Mouse (Mus musculus): ENCODE data around the gene Dnali1.

Dnali1 gene

GRCm38 (mm10) chr4:125065517-125066307, at the start of gene Dnali1:
Gene Dnali1 (minus strand): TSS chr4:125065703.
- peak in 1 of 2 experiments; percentile 43 for DNase-seq (ENCODE audit: low spot score in 2 of 2)

DNA sequence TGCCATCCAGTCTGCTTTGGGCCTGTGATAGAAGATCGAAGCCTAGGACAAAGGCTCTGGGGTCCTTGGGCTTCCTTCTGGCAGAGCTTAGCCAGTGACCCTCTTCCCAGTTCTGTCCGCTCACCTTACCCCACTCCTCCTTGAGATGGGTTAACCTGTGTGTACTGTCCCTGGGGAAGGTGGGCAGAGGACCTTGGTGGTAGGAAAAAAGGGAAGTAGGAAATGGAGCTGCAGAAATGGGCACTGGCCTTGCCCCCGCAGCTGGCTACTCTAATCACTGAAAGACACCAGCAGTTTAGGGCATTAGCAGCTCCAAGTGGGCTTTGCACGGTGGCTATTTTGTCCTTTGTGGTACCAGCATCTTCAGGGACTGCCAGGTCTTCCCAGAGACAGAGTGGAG, 49.6 kb upstream of the Dnali1 start:
- no peak for DNase-seq (ENCODE audit: low spot score in 2 of 2)

- DNase-seq (ENCODE audit: low spot score in 2 of 2), result peak; percentile 65 to 80
Observed at GRCm38 (mm10) chr4:125114638-125115037, 49.1 kb upstream of the Dnali1 start.

DNA sequence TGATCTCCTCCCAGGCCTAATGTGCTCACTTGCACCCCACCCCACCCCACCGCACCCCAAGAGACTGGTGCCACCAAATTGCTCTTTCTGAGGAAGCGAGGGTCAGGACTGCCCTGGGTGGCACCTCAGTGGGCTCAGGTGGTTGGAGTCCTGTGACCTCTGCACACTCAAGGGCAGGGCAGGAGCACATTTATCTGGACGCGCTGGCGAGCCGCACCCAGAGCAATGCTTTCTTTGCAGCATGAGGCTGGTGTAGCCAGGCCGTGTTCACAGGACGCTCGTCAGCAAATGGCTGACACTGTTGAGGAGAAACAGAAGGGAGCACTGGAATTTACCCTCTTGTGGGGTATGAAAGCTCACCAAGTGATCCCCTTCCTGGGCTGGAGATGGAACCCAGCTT, 39.9 kb upstream of the Dnali1 start:
- no peak for DNase-seq (ENCODE audit: low spot score in 2 of 2)

GRCm38 (mm10) chr4:125101334-125101733, 35.8 kb upstream of the Dnali1 start:
- DNase-seq (ENCODE audit: low spot score in 2 of 2), result no peak

GRCm38 (mm10) chr4:125099458-125099857, 34.0 kb upstream of the Dnali1 start:
- DNase-seq (ENCODE audit: low spot score in 2 of 2), result peak; percentile 64 to 81

DNA sequence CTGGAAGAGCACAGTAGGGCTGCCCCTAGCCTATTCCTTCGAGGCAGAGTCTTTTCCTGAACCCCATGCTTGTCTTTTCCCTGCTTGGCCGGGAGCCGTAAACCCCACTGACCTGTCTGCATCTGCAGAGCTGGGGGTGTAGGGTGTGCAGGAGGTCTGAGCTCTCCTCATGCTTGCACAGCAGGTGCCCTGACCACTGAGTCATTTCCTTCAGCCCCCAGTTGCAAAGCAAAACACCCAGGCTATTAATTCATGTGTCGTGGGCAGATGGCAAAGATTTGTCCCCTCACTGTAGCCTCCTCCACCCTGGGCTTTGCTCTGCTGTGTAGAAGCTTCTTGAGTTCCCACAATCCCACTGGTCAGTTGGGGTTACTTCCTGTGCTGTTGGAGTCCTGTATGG, 31.9 kb upstream of the Dnali1 start:
- DNase-seq (ENCODE audit: low spot score in 2 of 2), result no peak

- DNase-seq (ENCODE audit: low spot score in 2 of 2), result no peak
Observed at GRCm38 (mm10) chr4:125096066-125096465, 30.6 kb upstream of the Dnali1 start.

GRCm38 (mm10) chr4:125093031-125093430, 27.5 kb upstream of the Dnali1 start:
- DNase-seq (ENCODE audit: low spot score in 2 of 2), result no peak

- peak in 1 of 2 experiments; percentile 64 for DNase-seq (ENCODE audit: low spot score in 2 of 2)
Observed at GRCm38 (mm10) chr4:125085346-125085841, 19.9 kb upstream of the Dnali1 start.

DNA sequence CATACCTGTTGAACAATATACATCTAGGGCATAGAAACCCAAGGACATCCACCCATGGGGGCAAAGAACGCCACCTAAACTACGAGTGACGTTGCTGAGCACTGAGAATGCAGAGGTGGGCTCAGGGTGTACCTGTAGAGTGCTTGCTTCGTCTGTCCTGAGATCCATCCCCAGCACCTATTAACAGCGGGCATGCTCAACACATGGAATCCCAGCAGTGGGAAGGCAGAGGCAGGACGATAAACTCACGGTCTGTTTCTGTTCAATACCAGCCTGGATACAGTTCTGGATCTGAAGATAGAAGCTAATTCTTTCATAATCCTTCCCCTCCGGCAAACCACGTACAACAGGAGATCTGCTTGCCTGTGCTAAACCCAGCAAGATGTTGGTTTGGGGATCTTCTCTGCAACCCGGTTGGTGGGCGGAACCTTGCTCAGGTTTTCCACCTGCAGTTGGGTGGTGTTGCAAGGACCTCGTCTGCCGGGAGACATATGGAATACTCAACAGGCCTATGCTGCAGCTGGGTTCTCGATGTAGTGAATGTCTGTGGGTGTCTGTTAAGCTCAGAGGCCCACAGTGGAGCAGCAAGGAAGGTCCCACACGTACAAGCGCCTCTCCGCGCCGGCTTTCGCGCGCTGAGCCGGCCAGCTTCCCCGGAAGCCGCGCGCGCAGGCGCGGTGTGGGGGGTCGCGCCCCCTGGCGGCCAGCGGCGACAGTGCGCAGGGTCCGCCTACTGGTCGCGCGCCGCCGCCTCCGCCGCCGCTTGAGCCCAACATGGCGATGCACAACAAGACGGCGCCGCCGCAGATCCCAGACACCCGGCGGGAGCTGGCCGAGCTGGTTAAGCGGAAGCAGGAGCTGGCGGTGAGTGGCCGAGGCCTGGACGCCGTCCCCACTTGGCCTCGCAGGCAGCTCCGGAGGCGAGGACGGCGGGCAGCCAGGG, 19.2 kb upstream of the Dnali1 start, which contains the start of gene Meaf6:
TSS of gene Meaf6 (plus strand) at position 732 of the 943 bp plus-strand sequence.
- DNase-seq (ENCODE audit: low spot score in 2 of 2), result peak; percentile 88 to 93

DNA sequence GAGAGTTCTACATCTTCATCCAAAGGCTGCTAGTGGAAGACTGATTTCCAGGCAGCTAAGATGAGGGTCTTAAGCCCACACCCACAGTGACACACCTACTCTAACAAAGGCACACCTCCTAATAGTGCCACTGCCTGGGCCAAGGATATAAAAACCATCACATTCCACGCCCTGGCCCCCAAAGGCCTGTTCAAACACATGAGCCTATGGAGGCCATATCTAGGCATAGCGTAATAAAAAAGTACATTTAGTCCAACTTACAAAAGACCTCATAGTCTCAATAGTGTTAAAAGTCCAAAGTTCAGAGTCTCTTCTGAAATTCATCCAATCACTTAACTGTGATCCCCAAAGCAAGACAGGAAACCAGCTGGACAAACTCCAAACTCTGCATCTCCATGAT, 13.2 kb upstream of the Dnali1 start:
- no peak for DNase-seq (ENCODE audit: low spot score in 2 of 2)

GRCm38 (mm10) chr4:125077700-125078099, 12.2 kb upstream of the Dnali1 start:
- no peak for DNase-seq (ENCODE audit: low spot score in 2 of 2)

DNA sequence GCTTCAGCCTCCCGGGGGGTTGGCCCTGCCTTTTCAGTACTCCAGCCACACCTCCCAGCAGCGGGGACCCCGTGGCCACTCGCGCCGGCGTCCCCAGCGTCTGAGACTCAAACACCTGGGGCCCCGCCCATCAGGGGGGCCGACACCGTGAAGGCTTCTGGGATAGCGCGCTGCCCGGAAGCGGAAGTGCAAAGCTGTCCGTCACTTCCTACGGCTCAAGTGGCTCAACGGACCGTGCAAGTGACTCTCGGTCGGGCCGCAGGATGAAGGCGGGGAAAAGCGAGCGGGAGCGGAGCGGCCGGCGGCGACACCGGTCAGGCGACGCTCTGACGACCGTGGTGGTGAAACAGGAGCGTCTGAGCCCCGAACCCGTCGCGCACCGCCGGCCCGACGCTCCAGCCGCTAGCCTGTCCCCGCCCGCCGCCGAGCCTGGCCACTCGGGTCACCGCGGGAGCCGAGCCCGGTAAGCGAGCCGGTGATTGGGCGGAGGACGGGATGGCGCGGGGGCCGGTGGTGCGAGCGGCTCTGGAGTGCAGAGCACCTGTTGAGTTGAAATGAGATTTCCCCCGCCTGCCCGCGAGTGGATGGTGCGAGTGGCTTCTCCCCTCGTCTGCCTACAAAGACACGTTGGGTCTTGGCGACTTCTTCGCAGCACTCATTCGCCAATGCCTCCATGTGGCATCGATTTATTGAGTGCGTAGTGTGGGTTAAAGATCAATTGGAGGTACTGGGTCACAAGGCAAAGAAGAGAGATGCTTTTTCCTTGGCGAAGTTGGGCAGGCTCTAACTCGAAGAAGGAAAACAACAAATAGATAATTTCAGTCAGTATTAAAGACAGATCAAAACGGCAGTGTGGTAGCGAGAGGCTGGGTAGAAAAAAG, 1.2 kb upstream of the Dnali1 start, which contains the start of gene Snip1:
TSS of gene Snip1 (plus strand) at position 183 of the 881 bp plus-strand sequence.
- DNase-seq (ENCODE audit: low spot score in 2 of 2), result peak; percentile 85 to 90

DNA sequence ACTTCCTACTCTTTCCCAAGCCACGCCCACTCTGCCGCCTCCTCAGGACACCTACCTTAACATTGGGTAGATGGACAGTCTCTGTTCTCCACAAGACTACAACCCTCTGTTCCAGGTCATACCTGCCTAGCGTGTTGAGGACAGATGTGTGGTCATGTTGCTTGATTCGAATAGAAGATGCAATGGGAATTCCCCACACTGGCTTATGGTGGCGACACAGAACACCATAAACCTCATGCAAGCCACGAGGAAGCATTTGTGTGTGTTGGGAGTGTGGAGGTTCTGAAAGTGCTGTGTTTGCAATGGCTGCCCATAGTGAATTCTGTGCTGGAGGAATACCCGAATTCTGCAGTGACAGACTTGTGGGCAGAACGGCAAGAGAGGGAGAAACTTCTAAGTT, 1.7 kb downstream of the Dnali1 start:
- DNase-seq (ENCODE audit: low spot score in 2 of 2), result no peak

DNA sequence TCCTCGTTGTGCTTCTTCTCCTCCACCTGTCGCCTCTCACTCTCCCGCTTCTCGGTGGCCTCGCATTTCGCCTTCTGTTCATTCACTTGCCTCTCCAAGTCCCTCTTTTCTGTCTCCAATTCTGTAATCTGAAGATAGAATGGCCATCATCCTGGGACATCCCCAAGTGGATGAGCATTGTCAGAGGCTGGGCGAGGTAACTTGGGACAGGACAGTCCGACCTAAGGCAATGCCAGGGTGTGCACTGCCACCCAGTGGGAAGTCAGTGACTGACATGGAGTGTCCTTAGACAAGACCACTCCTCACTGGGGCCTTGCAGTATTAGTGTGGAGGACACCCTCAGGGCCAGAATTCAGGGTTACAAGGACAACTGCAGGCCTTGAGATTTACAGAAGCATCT, 6.5 kb downstream of the Dnali1 start:
- DNase-seq (ENCODE audit: low spot score in 2 of 2), result peak in 1 of 2 experiments; percentile 28

- no peak for DNase-seq (ENCODE audit: low spot score in 2 of 2)
Observed at GRCm38 (mm10) chr4:125058033-125058432, 7.5 kb downstream of the Dnali1 start.

DNA sequence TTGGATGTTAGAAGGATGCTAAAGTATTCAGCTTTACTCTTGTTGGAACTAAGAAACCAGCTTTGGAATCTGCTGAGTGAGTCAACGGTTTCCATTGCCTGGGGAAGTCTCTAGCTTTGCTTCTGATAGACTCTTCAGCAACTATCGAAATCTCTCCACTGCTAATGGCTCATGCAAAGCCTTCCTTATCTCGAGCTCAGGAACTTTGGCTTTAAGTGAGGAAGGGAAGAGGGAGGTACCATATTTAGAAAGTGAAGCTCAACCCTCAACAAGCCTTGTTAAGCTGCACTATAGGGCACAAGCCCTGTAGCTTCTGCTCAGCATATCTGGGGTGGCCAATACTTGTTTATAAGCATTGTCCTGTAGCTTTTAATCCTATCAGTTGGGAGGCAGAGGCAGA, 8.2 kb downstream of the Dnali1 start:
- no peak for DNase-seq (ENCODE audit: low spot score in 2 of 2)

DNA sequence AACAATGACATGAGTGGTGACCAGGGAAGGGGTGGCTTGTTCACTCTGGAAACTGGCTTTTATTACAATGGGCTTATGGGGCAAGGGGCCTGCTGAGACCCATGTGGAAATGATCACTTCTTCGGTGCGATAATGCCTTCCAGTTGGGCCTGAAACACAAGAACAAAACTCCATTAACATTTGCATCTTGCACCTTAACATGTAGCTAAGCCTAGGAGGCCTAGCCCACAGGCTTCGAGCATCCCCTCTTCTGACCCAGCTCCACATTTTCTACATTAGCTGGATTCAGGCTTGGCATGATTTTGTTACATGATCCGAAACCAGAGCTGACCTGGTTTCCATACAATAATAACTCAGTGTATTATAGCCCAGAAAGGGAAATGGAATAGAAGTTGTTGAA, 9.0 kb downstream of the Dnali1 start:
- no peak for DNase-seq (ENCODE audit: low spot score in 2 of 2)

- DNase-seq (ENCODE audit: low spot score in 2 of 2), result no peak
Observed at GRCm38 (mm10) chr4:125055385-125055784, 10.1 kb downstream of the Dnali1 start.

GRCm38 (mm10) chr4:125044454-125044853, 21.0 kb downstream of the Dnali1 start:
- DNase-seq (ENCODE audit: low spot score in 2 of 2), result no peak
